ENCODE assay signal across 9 mouse cellular contexts in the genomic region with DNA sequence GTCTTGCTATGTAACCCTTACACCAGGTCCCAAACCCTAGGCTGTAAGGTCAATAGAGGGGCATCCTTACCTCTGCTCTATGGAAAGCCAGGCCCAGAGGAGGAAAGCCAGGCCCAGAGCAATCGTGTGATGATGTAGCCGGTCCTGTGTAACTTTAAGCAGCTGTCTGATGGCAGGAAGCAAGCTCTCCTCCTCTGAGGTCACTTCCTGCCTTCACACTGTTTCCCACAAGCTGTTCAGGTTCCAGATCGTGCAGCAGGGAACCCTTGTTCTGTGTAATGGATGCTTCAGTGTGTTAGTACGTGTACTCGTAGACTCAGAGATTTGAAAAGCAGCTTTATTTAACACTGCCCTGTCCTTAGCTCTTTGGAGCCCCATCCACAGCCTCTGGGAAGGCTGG. TPM values are rescaled to one million over a fixed set of nuclear protein-coding genes. Genes with fewer than 3 reads are reported as not detected.
DNase-seq lines count a peak whose midpoint lies in the region; ATAC-seq and TF ChIP-seq lines count a peak whose summit lies in the region.
"Had no signal": no experiment of that assay in that cellular context is flagged by ENCODE, and none has a peak within 500 bp of the region (broad histone marks: within the 10 kb centered on the region; RNA-seq: fewer than 3 reads in every experiment).

No protein-coding gene starts in this region.

- H3K27ac ChIP-seq in left cerebral cortex, adult 2 months: 0 out of 2 replicates have a peak overlapping the region, but pooled peaks have one; percentile 24
- peak overlapping the region; percentile 83 for H3K27ac ChIP-seq in liver, embryonic 12.5 days
- peak overlapping the region; percentile 89 for H3K27ac ChIP-seq in stomach, postnatal 0 days (replicated peaks)

- peaks cover 63% of the 10 kb centered on the region for H3K4me1 ChIP-seq in liver, embryonic 12.5 days
- peaks cover 9% of the 10 kb centered on the region for H3K4me1 ChIP-seq in stomach, postnatal 0 days (replicated peaks; ENCODE audit: control insufficient read depth, insufficient read depth)

- 13% methylated on average over 5 of the region's 5 CpGs for WGBS in liver, embryonic 12.5 days (ENCODE audit: insufficient replicate concordance)
- WGBS in stomach, postnatal 0 days: 18% methylated on average over 5 of the region's 5 CpGs

- intact Hi-C loops in left cerebral cortex, adult 2 months (cut with DNase I): no loop called here

- H3K27me3 ChIP-seq in liver, embryonic 12.5 days (replicated peaks): no peaks in the 10 kb centered on the region
- no peaks in the 10 kb centered on the region for H3K27me3 ChIP-seq in stomach, postnatal 0 days (ENCODE audit: control insufficient read depth, insufficient read depth, low read length)
- H3K27me3 ChIP-seq: Patski had no signal

- peak overlapping the region; percentile 50 for H3K9ac ChIP-seq in liver, embryonic 12.5 days
- H3K9ac ChIP-seq in stomach, postnatal 0 days (ENCODE audit: low read length): no peak overlapping the region

- no peak overlapping the region for H3K4me3 ChIP-seq in left cerebral cortex, adult 2 months
- H3K4me3 ChIP-seq in liver, embryonic 12.5 days: peak overlapping the region; percentile 20
- H3K4me3 ChIP-seq in stomach, postnatal 0 days (ENCODE audit: low read depth, low read length): no peak overlapping the region

- H3K9me3 ChIP-seq in liver, embryonic 12.5 days (replicated peaks): no peaks in the 10 kb centered on the region
- no peaks in the 10 kb centered on the region for H3K9me3 ChIP-seq in stomach, postnatal 0 days (ENCODE audit: control insufficient read depth, low read length)

- peak overlapping the region; percentile 66 for H3K4me2 ChIP-seq in liver, embryonic 12.5 days
- peak overlapping the region; percentile 11; the same call in 1 of the 2 replicates for H3K4me2 ChIP-seq in stomach, postnatal 0 days (replicated peaks; ENCODE audit: low read depth)

- peak; percentile 22 for ATAC-seq in liver, embryonic 12.5 days
- peak; percentile 50 for ATAC-seq in stomach, postnatal 0 days (ENCODE audit: low FRiP score, low TSS enrichment)

- DNase-seq in left cerebral cortex, adult 2 months (ENCODE audit: extremely low spot score in 1 of 2, low spot score in 2 of 2): no peak
- DNase-seq in left cerebral cortex, adult 18-20 months (ENCODE audit: low spot score in 2 of 2): no peak
- peak; percentile 59 to 69 for DNase-seq in heart, adult 9 months (ENCODE audit: low spot score in 2 of 2)
- no peak for DNase-seq in stomach, postnatal 0 days (ENCODE audit: low spot score)
- no peak for DNase-seq in layer of hippocampus, adult 8-10 months (ENCODE audit: low spot score in 2 of 2)
- no peak for DNase-seq in urinary bladder, adult 2 months (ENCODE audit: low spot score)
- DNase-seq in adrenal gland, postnatal 4 days (ENCODE audit: low spot score in 2 of 2): no peak

- no peaks in the 10 kb centered on the region for H3K36me3 ChIP-seq in liver, embryonic 12.5 days
- 0 out of 2 replicates have a peak, but pooled peaks cover 10% of the 10 kb centered on the region for H3K36me3 ChIP-seq in stomach, postnatal 0 days (ENCODE audit: control insufficient read depth, insufficient read depth, low read length)

- TF ChIP-seq CTCF in left cerebral cortex, adult 2 months (IDR thresholded peaks at IDR 0.05): no peak
- TF ChIP-seq CTCF in stomach, postnatal 0 days (IDR thresholded peaks at IDR 0.05; ENCODE audit: low read depth): no peak

- TF ChIP-seq EP300 in stomach, postnatal 0 days (optimal IDR thresholded peaks at IDR 0.05): no peak

RNA-seq across cellular contexts. Expression of a gene that starts 55.1 kb away (rescaled TPM):
- total RNA-seq in left cerebral cortex, adult 2 months (2021): 10 to 100 TPM; 95.8 to 98.3 TPM
- total RNA-seq in left cerebral cortex, adult 18-20 months (2021): 100 to 1,000 TPM in 1 of 2 experiments, 10 to 100 TPM in 1; 88.4 to 113 TPM
- 49.0 and 53.4 TPM in 2 replicates for polyA plus RNA-seq in liver, embryonic 12.5 days (2016; fragmentation: Nextera tagmentation; extraction: Ambion mirVana)
- polyA plus RNA-seq in stomach, postnatal 0 days (2015; fragmentation: Nextera tagmentation; extraction: Ambion mirVana): 59.0 and 61.7 TPM in 2 replicates
- total RNA-seq in layer of hippocampus, adult 8-10 months (2022): 10 to 100 TPM; 69.1 to 78.0 (median 73.4) TPM
- 60.7 and 70.8 TPM in 2 replicates for polyA plus RNA-seq in urinary bladder, adult 2 months (2012; rRNA removed)
- total RNA-seq in adrenal gland, postnatal 4 days (2021): 100 to 1,000 TPM in 1 of 2 experiments, 10 to 100 TPM in 1; 97.9 to 100 TPM

Comparison
In these comparisons a context has a peak if more than half of its experiments do, and no peak if none do; other contexts are left out.
1. DNase-seq: peak in heart, adult 9 months (2 of 2); none in left cerebral cortex, adult 2 months (0 of 2), left cerebral cortex, adult 18-20 months (0 of 2), stomach, postnatal 0 days (single experiment), layer of hippocampus, adult 8-10 months (0 of 2), urinary bladder, adult 2 months (single experiment) and adrenal gland, postnatal 4 days (0 of 2).
2. H3K27ac ChIP-seq: peak in every context shown above with its lines; median percentile 89 in stomach, postnatal 0 days; 83 in liver, embryonic 12.5 days; 24 in left cerebral cortex, adult 2 months.